Mouse (Mus musculus): ENCODE data around the gene Cdc42. TPM values are rescaled to one million over a fixed set of nuclear protein-coding genes. Genes with fewer than 3 reads are reported as not detected.

The Cdc42 gene
- polyA plus RNA-seq, 1 experiment from 2014 or later = 571 TPM

DNA sequence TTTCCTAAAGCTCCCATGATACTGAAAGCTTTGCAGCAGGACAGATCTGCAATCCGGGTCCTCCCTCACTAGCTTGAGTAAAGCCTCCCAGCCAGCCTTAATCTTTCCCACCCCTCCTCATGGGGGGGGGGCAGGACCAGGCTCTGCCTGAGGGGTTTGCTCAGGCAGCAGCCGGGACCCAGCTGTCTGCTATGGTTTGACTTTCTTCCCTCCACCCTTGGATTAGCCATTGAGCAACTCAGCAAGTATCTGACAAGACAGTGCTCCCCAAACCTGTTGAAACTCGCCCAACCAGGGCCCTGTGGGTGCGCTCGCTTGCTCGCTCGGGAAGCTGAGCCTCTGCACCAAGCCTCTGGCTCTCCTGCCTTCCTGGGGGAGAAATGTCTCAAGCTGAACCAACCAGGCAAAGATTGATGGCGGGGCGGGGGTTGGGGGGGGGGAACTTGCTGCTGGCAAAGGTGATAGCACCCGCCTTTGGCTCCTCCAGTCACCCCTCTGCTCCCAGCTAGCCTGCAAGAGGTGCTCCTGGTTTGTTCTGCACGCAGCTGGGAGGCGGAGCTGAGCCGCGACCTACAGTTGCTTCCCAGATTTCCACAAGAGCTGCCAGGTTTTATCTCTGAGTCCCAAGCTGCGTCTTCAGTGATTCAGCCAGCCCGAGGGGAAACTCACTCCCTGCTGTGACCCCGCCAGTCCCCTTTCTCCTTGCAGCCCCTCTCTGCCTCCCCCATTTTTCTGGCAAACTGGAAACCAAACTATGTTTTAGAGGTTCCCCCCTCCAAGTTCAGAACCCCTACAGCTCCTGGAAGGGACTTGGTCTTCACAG, 74.7 kb downstream of the Cdc42 start:
- peaks cover 36% of the 10 kb centered on the region for H3K4me1 ChIP-seq
- no peaks in the 10 kb centered on the region for H3K36me3 ChIP-seq
- no peak overlapping the region for H3K27ac ChIP-seq
- H3K27me3 ChIP-seq (ENCODE audit: low read depth, poor library complexity, severe bottlenecking) = peaks cover 87% of the 10 kb centered on the region
- 9% methylated on average over 17 of the region's 17 CpGs for WGBS
- no peaks in the 10 kb centered on the region for H3K9me3 ChIP-seq (replicated peaks)
- no peak for DNase-seq (ENCODE audit: low spot score)
- no peak overlapping the region for H3K4me3 ChIP-seq

DNA sequence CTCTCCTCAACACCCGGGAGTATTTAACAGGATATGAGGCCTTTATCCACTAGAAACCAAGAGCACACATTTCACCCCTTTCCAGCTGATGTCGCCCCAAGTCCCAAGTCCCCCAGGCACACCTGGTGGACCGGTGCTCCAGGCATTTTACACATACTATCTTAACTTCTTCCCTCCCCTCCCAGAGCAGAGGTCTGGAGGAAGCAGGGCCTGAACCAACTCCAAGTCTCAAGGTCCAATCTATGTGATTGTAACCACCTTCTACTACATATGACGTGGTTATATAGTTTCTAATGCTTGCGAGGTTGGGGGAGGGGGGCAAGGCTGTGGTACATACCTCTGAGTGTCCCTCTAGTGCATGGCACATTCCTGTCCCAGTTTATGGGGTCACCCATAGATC, 75.4 kb downstream of the Cdc42 start:
- no peaks in the 10 kb centered on the region for H3K36me3 ChIP-seq
- peaks cover 93% of the 10 kb centered on the region for H3K27me3 ChIP-seq (ENCODE audit: low read depth, poor library complexity, severe bottlenecking)
- peaks cover 41% of the 10 kb centered on the region for H3K4me1 ChIP-seq
- DNase-seq (ENCODE audit: low spot score) = no peak
- no peak overlapping the region for H3K27ac ChIP-seq
- no peaks in the 10 kb centered on the region for H3K9me3 ChIP-seq (replicated peaks)
- WGBS = 76% methylated on average over 5 of the region's 5 CpGs
- H3K4me3 ChIP-seq = no peak overlapping the region

DNA sequence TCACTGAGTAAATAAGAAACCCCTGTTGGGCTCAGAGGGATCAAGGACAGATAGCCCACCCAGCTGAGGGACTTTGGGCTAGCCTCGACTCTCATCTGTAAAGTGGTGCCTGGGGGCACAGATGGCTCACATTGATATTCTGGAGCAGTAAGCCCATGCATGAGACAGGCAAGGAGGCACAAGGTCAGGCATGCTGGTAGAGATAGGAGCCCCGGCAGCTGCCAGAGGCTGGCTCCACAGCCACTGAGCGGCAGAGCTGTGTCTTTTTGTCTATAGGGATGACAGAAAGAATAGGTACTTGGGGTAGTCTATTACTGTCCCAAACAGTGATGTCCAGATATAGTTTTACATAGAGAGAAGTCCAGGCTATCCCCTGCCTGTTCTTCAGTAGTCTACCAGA, 76.2 kb downstream of the Cdc42 start:
- Histone ChIP-seq H3K9me3 (replicated peaks) (no peaks in the 10 kb centered on the region), H3K27ac (no peak overlapping the region), H3K4me3 (no peak overlapping the region), H3K4me1 (peaks cover 44% of the 10 kb centered on the region), H3K27me3 (ENCODE audit: low read depth, poor library complexity, severe bottlenecking) (peaks cover 99% of the 10 kb centered on the region), H3K36me3 (no peaks in the 10 kb centered on the region)
- DNase-seq (ENCODE audit: low spot score) = no peak
- 80% methylated on average over 3 of the region's 3 CpGs for WGBS

DNA sequence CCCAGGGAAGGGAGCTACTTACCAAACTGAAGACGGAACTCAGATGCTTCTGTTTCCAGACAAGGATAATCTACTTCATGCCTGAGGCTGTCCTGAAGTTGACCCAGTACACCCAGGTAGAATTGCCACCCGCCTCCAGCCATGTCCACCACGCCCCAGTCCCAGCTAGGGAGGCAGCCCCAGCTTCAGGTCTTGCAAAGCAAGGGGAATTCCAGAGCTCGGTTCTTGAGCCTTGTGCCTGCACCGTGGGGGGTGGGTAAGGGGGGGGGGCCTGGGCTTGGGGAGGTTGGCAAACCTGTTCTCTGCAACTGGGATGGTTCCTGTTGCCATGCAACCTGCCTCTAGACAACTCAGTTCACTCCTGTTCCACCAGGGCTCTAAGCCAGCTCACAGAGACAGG, 78.2 kb downstream of the Cdc42 start:
- Histone ChIP-seq H3K36me3 (no peaks in the 10 kb centered on the region), H3K9me3 (replicated peaks) (no peaks in the 10 kb centered on the region), H3K4me3 (no peak overlapping the region), H3K4me1 (peaks cover 47% of the 10 kb centered on the region), H3K27ac (no peak overlapping the region), H3K27me3 (ENCODE audit: low read depth, poor library complexity, severe bottlenecking) (peaks cover 99% of the 10 kb centered on the region)
- DNase-seq (ENCODE audit: low spot score) = no peak
- 18% methylated on average over 5 of the region's 5 CpGs for WGBS

DNA sequence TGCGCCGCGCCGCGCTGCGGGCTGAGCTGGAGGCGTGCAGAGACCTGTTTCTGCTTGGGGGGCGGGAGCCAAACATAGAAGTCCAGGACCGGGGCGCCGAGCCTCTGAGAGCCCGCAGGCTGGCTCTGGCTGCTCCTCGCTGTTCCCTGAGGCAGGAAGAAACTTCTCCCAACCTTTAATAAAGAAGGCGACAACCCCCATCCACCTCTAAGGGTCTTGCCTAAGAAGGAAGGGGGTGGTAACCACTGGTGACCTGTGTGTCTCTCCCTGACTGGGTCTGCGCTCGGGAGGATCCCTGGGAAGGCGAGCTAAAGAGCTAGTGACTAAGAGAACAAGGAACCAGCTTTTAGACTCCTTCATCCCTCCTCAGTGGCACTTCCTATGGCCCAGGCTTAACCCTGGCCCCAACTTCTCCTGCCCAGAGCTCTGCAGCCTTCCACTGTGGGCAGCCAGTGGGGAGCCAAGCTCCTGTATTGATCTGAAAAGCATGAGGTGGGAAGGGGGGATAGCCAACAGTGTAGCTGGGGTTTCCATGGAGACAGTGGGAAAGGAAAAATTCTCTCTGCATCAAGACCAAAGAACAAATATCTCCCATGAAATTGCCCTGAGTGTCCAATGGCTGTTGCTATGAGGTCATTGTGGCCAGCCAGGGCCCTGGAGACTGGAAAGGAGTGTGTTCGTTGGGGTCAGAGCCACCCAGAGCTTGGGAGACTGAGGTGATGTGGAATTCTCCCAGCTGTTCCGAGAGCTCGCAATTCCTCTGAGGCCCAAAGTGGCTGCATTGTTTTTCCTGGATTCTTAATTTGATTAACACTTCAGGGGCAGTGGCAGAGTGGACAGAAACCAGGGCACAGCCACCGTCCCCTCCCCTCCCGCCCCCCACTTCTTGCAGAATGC, 79.1 kb downstream of the Cdc42 start:
- Histone ChIP-seq H3K4me1 (peaks cover 46% of the 10 kb centered on the region), H3K4me3 (peak overlapping the region; percentile 57), H3K27me3 (ENCODE audit: low read depth, poor library complexity, severe bottlenecking) (peaks cover 99% of the 10 kb centered on the region), H3K36me3 (no peaks in the 10 kb centered on the region), H3K9me3 (replicated peaks) (no peaks in the 10 kb centered on the region), H3K27ac (0 out of 2 replicates have a peak overlapping the region, but pooled peaks have one; percentile 21)
- DNase-seq (ENCODE audit: low spot score) = no peak
- 1% methylated on average over 22 of the region's 22 CpGs for WGBS

DNA sequence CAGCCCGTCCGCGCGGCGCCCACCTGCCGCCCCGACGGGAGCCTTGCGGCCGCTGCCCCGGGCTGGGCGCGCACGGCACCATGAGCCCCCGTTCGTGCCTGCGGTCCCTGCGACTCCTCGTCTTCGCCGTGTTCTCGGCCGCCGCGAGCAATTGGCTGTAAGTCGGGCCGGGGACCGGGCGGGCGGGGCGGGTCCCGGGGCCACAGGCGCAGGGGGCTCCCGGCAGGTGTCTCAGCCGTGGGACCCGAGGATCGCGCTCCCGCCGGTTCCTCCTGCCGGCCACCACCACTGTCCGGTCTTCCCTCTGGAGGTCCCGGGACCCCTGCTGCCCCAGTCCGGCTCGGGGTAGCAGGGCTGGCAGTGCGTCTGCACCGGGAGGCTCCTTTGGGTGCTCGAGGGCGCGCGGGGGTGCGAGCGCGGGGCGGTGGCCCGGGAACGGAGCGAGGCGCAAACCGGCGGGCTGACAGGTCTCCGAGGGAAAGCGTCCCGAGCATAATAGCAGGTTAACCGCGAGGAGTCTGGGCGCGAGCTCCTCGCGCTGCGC, 79.8 kb downstream of the Cdc42 start:
- Histone ChIP-seq H3K9me3 (replicated peaks) (no peaks in the 10 kb centered on the region), H3K4me3 (peak overlapping the region; percentile 57), H3K27me3 (ENCODE audit: low read depth, poor library complexity, severe bottlenecking) (peaks cover 94% of the 10 kb centered on the region), H3K4me1 (peaks cover 39% of the 10 kb centered on the region), H3K36me3 (no peaks in the 10 kb centered on the region), H3K27ac (peak overlapping the region; percentile 21; the same call in 1 of the 2 replicates)
- WGBS = 2% methylated on average over 71 of the region's 71 CpGs
- peak; percentile 55 for DNase-seq (ENCODE audit: low spot score)

DNA sequence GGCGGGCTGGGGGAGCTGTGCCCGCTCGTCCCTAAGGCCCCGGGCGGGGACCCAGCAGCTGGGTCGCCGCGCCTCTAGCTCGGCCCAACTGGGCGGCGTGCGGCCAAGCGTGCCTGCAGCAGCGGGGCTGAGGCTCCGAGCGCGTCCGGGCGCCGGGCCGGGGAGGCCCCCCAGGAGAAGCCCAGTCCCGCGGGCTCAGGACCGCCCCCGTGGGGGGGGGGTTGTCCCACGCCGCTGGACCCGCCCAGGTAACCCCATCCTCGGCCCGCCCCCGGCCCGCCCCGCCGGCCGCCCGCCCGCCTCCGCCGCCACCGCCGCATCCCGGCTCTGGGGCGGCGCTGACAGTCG, 80.4 kb downstream of the Cdc42 start, which contains the start of gene Wnt4:
Gene Wnt4, plus strand, starts transcription at position 324 of the 348 bp plus-strand sequence.
- Histone ChIP-seq H3K9me3 (replicated peaks) (no peaks in the 10 kb centered on the region), H3K4me3 (peak within 1 kb of the TSS; percentile 57), H3K4me1 (peaks cover 35% of the 10 kb centered on the region), H3K27me3 (ENCODE audit: low read depth, poor library complexity, severe bottlenecking) (peaks cover 89% of the 10 kb centered on the region), H3K27ac (peak within 1 kb of the TSS; percentile 46), H3K36me3 (no peaks in the 10 kb centered on the region)
- peak; percentile 72 for DNase-seq (ENCODE audit: low spot score)
- 12% methylated on average over 29 of the region's 45 CpGs for WGBS

DNA sequence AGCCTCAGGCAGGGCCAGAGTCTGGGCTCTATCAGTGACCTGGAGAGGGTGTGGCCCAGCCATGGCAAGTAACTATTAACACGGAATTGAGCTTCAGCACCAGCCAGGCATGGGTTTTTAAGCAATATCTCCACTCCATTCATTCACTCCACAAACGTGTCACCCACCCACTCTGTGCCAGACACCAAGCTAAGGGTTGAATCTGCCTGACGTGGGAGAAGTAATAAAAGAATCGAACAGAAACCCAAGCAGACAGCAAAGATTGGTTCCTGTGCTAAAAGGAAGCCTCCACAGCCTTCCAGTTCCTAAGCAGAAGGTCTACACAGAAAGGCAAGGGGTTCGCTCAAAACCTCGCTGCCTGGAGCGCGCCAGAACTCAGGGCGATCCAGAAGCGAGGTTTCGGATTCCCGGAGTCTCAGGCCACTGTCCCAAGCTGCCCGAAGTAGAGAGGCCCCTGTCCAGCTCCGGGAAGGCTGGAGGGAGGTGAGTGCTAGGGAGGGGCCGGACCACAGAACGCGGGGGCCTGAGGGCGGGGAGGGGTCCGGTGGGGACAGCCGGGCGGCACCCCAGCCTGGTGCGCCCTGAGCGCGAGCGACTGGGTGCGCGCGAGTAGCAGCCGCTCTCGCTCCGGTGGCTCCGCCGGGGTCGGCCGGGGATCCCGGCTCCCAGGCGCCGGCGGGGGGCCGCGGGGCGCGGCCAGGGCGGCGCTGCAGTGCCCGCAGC, 80.9 kb downstream of the Cdc42 start:
- peaks cover 84% of the 10 kb centered on the region for H3K27me3 ChIP-seq (ENCODE audit: low read depth, poor library complexity, severe bottlenecking)
- no peaks in the 10 kb centered on the region for H3K9me3 ChIP-seq (replicated peaks)
- no peaks in the 10 kb centered on the region for H3K36me3 ChIP-seq
- DNase-seq (ENCODE audit: low spot score) = no peak
- peaks cover 35% of the 10 kb centered on the region for H3K4me1 ChIP-seq
- H3K4me3 ChIP-seq = peak overlapping the region; percentile 57
- peak overlapping the region; percentile 46 for H3K27ac ChIP-seq
- 2% methylated on average over 46 of the region's 46 CpGs for WGBS

DNA sequence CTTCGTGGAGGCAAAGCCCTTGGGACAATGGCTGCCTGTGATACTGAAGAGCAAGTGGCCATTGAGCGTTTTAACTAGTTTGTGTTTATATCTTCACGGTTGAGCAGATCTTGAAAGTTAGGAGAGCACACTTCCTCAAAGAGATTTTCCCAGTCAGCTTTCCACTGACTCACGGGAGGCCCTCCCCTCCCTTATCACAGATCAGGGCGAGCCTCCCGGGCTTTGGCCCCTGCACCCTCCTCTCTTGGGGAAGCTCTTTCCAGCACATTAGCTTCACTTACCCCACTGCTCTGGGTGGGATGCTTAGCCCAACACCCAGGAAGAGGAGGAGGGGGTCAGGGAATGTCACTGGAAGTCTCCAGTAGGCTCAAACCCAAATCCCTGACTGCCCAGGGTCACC, 83.2 kb downstream of the Cdc42 start:
- H3K9me3 ChIP-seq (replicated peaks) = no peaks in the 10 kb centered on the region
- no peaks in the 10 kb centered on the region for H3K36me3 ChIP-seq
- no peak overlapping the region for H3K4me3 ChIP-seq
- H3K4me1 ChIP-seq = peaks cover 31% of the 10 kb centered on the region
- no peak overlapping the region for H3K27ac ChIP-seq
- no peak for DNase-seq (ENCODE audit: low spot score)
- 31% methylated on average over 6 of the region's 6 CpGs for WGBS
- peaks cover 63% of the 10 kb centered on the region for H3K27me3 ChIP-seq (ENCODE audit: low read depth, poor library complexity, severe bottlenecking)

DNA sequence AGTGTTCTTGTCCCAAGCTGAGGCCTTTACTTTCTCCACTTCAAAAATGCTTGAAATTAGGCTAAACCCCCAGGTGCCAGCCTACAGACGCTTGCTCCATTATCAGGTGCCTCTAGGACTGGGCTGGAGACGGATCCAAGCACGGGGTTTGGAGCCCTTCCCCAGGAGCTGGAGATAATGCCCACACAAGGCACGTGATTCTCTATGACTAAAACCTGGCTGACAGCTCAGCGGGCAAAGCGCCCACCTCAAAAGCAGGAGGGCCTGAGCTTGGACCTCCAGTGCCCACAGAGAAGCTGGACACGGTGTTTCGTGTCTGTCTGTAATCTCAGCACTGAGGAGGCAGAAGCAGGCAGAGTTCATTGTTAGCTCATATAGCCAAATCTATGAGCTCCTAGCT, 85.7 kb downstream of the Cdc42 start:
- Histone ChIP-seq H3K4me1 (peaks cover 10% of the 10 kb centered on the region), H3K4me3 (no peak overlapping the region), H3K27me3 (ENCODE audit: low read depth, poor library complexity, severe bottlenecking) (peaks cover 40% of the 10 kb centered on the region), H3K9me3 (replicated peaks) (no peaks in the 10 kb centered on the region), H3K36me3 (no peaks in the 10 kb centered on the region), H3K27ac (no peak overlapping the region)
- 83% methylated on average over 8 of the region's 8 CpGs for WGBS
- DNase-seq (ENCODE audit: low spot score) = no peak

Data from limb, embryonic 10.5 days (tissue).